11 mouse cellular contexts compared by ENCODE assay signal in genomic region chr19:31383881-31384280, GRCm38 (mm10).
DNase-seq lines count a peak whose midpoint lies in the region; ATAC-seq and TF ChIP-seq lines count a peak whose summit lies in the region.
"Had no signal": no experiment of that assay in that cellular context is flagged by ENCODE, and none has a peak within 500 bp of the region (broad histone marks: within the 10 kb centered on the region; RNA-seq: fewer than 3 reads in every experiment).

No protein-coding gene starts in this region.

- intact Hi-C loops in gastrocnemius, postnatal 14 days (cut with DNase I; ENCODE audit: low total_unique reads): no loop called here

- H3K27ac ChIP-seq in lung, postnatal 0 days (ENCODE audit: low read length): no peak overlapping the region
- H3K27ac ChIP-seq: heart, adult 2 months; limb, embryonic 10.5 days had no signal

- TF ChIP-seq EP300 in lung, postnatal 0 days (IDR thresholded peaks at IDR 0.05): no peak

- WGBS in lung, postnatal 0 days: 40% methylated on average over 5 of the region's 5 CpGs

- TF ChIP-seq CTCF in lung, postnatal 0 days (IDR thresholded peaks at IDR 0.05): no peak

- H3K4me3 ChIP-seq in lung, postnatal 0 days (ENCODE audit: low read depth, low read length): no peak overlapping the region
- H3K4me3 ChIP-seq: heart, adult 2 months; limb, embryonic 10.5 days had no signal

- DNase-seq in embryo, embryonic 10 days (ENCODE audit: low spot score): peak; percentile 19
- no peak for DNase-seq in embryo, embryonic 10.5 days (ENCODE audit: low spot score)
- DNase-seq in lung, postnatal 0 days (ENCODE audit: low spot score): peak; percentile 32
- DNase-seq in lung, postnatal 4 days: no peak
- peak; percentile 24 to 53 for DNase-seq in layer of hippocampus, postnatal 14 days (ENCODE audit: low spot score in 2 of 2)
- DNase-seq in right cerebral cortex, adult 2 months (ENCODE audit: low spot score in 2 of 2): peak; percentile 32 to 44
- DNase-seq in gastrocnemius, postnatal 14 days: no peak
- DNase-seq in cerebellum, postnatal 36 days: no peak
- DNase-seq: heart, adult 2 months; kidney, adult 11 months had no signal

- no peak; the same call in 1 of the 2 replicates for ATAC-seq in lung, postnatal 0 days

- no peak overlapping the region for H3K9ac ChIP-seq in lung, postnatal 0 days (replicated peaks; ENCODE audit: low read depth)

- no peaks in the 10 kb centered on the region for H3K27me3 ChIP-seq in lung, postnatal 0 days (replicated peaks; ENCODE audit: insufficient read depth, low read length)

- no peaks in the 10 kb centered on the region for H3K36me3 ChIP-seq in lung, postnatal 0 days (ENCODE audit: insufficient read depth, low read length)
- H3K36me3 ChIP-seq: limb, embryonic 10.5 days had no signal

- H3K4me1 ChIP-seq in lung, postnatal 0 days (ENCODE audit: insufficient read depth, low read depth, low read length): no peaks in the 10 kb centered on the region
- H3K4me1 ChIP-seq: limb, embryonic 10.5 days had no signal

- no peaks in the 10 kb centered on the region for H3K9me3 ChIP-seq in lung, postnatal 0 days (ENCODE audit: low read length)
- H3K9me3 ChIP-seq: limb, embryonic 10.5 days had no signal

- no peak overlapping the region for H3K4me2 ChIP-seq in lung, postnatal 0 days (replicated peaks; ENCODE audit: low read depth, low read length)

Comparison
In these comparisons a context has a peak if more than half of its experiments do, and no peak if none do; other contexts are left out.
1. DNase-seq: peak in embryo, embryonic 10 days (single experiment), lung, postnatal 0 days (single experiment), layer of hippocampus, postnatal 14 days (2 of 2) and right cerebral cortex, adult 2 months (2 of 2); none in embryo, embryonic 10.5 days (single experiment), lung, postnatal 4 days (0 of 2), gastrocnemius, postnatal 14 days (single experiment) and cerebellum, postnatal 36 days (0 of 2).